Mouse (Mus musculus) myocyte (in vitro differentiated cells): ENCODE results near the gene Olfr1357. TPM values are rescaled to one million over a fixed set of nuclear protein-coding genes. Genes with fewer than 3 reads are reported as not detected.

ENCODE experiments used
- polyA plus RNA-seq: library from polyadenylated mRNA; unstranded; fragments of >200 nt; fragmentation: generic; extraction: Trizol; gene quantifications from one replicate; pipeline ENCODE4 v1.2.1, GENCODE M21; 2012; ENCODE audit warnings: missing spikeins

The Olfr1357 gene
- polyA plus RNA-seq, 1 experiment: not detected

Other genes with a start within 250 kb of the Olfr1357 start
- gene Rrp1, start 205.0 kb downstream of the Olfr1357 start, polyA plus RNA-seq: 180 TPM
- 197 TPM for gene Cstb, start 192.4 kb downstream of the Olfr1357 start, polyA plus RNA-seq
- gene Pdxk, start 153.1 kb downstream of the Olfr1357 start, polyA plus RNA-seq: 5.7 TPM
- not detected for gene Olfr1358, start 100.6 kb downstream of the Olfr1357 start, polyA plus RNA-seq
- gene Ilvbl, start 43.7 kb downstream of the Olfr1357 start, polyA plus RNA-seq: 49.6 TPM
- 32.1 TPM for gene Syde1, start 26.1 kb downstream of the Olfr1357 start, polyA plus RNA-seq
- not detected for gene Casp14, start 100.2 kb upstream of the Olfr1357 start, polyA plus RNA-seq
- gene Ccdc105, start 135.0 kb upstream of the Olfr1357 start, polyA plus RNA-seq: not detected
- gene Slc1a6, start 162.4 kb upstream of the Olfr1357 start, polyA plus RNA-seq: 0.05 TPM
- not detected for gene Olfr1356, start 234.1 kb upstream of the Olfr1357 start, polyA plus RNA-seq